ENCODE assay signal across 14 mouse cellular contexts in genomic region chr13:83458729-83459128, GRCm38 (mm10). TPM values are rescaled to one million over a fixed set of nuclear protein-coding genes. Genes with fewer than 3 reads are reported as not detected.
A peak's percentile ranks its signal among the peaks of the same experiment; 100 is the strongest.
DNase-seq lines count a peak whose midpoint lies in the region; ATAC-seq and TF ChIP-seq lines count a peak whose summit lies in the region.
"Had no signal": no experiment of that assay in that cellular context is flagged by ENCODE, and none has a peak within 500 bp of the region (broad histone marks: within the 10 kb centered on the region; RNA-seq: fewer than 3 reads in every experiment).

No protein-coding gene starts in this region.

- DNase-seq in kidney, postnatal 10 days = peak; percentile 15
- no peak for DNase-seq in kidney, adult 8-10 months
- DNase-seq in thymus, postnatal 25 days = peak; percentile 10
- no peak for DNase-seq in thymus, adult 2 months
- DNase-seq in hindbrain, embryonic 14.5 days (ENCODE audit: low spot score) = peak; percentile 31
- no peak for DNase-seq in heart, adult 8-10 months (ENCODE audit: low spot score)
- DNase-seq in frontal cortex, adult 2 months (ENCODE audit: extremely low spot score in 1 of 2, low spot score in 1 of 2) = no peak
- DNase-seq: right cerebral cortex, postnatal 14 days had no signal

- no peak for TF ChIP-seq CTCF in thymus, adult 2 months (IDR thresholded peaks at IDR 0.05; ENCODE audit: borderline replicate concordance, control insufficient read depth, extremely low read depth, insufficient read depth, low read length, poor library complexity)

- no peak for TF ChIP-seq POLR2A in thymus, adult 2 months (IDR thresholded peaks at IDR 0.05; ENCODE audit: control insufficient read depth, extremely low read depth, insufficient read depth, low read length, poor library complexity)

- H3K36me3 ChIP-seq in thymus, adult 2 months (ENCODE audit: control insufficient read depth, insufficient read depth, low read length) = no peaks in the 10 kb centered on the region
- no peaks in the 10 kb centered on the region for H3K36me3 ChIP-seq in hindbrain, embryonic 14.5 days (replicated peaks; ENCODE audit: control insufficient read depth, insufficient read depth)
- H3K36me3 ChIP-seq in neural tube, embryonic 15.5 days = no peaks in the 10 kb centered on the region
- H3K36me3 ChIP-seq: hindbrain, embryonic 15.5 days; neural tube, embryonic 13.5 days had no signal

- no peak overlapping the region for H3K4me3 ChIP-seq in thymus, adult 2 months (ENCODE audit: control insufficient read depth, insufficient read depth, low read length)
- H3K4me3 ChIP-seq in hindbrain, embryonic 14.5 days (replicated peaks; ENCODE audit: low read length) = no peak overlapping the region
- H3K4me3 ChIP-seq in neural tube, embryonic 15.5 days (replicated peaks) = no peak overlapping the region
- H3K4me3 ChIP-seq: hindbrain, embryonic 15.5 days; neural tube, embryonic 13.5 days had no signal

- no peak overlapping the region for H3K4me2 ChIP-seq in hindbrain, embryonic 14.5 days (replicated peaks)
- H3K4me2 ChIP-seq in neural tube, embryonic 15.5 days = no peak overlapping the region
- H3K4me2 ChIP-seq: hindbrain, embryonic 15.5 days; neural tube, embryonic 13.5 days had no signal

- H3K27me3 ChIP-seq in thymus, adult 2 months (ENCODE audit: control insufficient read depth, insufficient read depth, low read length) = no peaks in the 10 kb centered on the region
- no peaks in the 10 kb centered on the region for H3K27me3 ChIP-seq in hindbrain, embryonic 14.5 days (ENCODE audit: control insufficient read depth, insufficient read depth, low read length)
- no peaks in the 10 kb centered on the region for H3K27me3 ChIP-seq in neural tube, embryonic 15.5 days (replicated peaks)
- H3K27me3 ChIP-seq: hindbrain, embryonic 15.5 days; megakaryocyte, embryonic 14.5 days; neural tube, embryonic 13.5 days; Patski had no signal

- H3K9me3 ChIP-seq in hindbrain, embryonic 14.5 days (ENCODE audit: control insufficient read depth, low read length) = no peaks in the 10 kb centered on the region
- H3K9me3 ChIP-seq in neural tube, embryonic 15.5 days (replicated peaks) = no peaks in the 10 kb centered on the region
- H3K9me3 ChIP-seq: hindbrain, embryonic 15.5 days; neural tube, embryonic 13.5 days had no signal

- H3K27ac ChIP-seq in thymus, adult 2 months (ENCODE audit: control insufficient read depth, insufficient read depth, low read length) = no peak overlapping the region
- H3K27ac ChIP-seq in hindbrain, embryonic 14.5 days = no peak overlapping the region
- H3K27ac ChIP-seq in neural tube, embryonic 15.5 days (replicated peaks) = no peak overlapping the region
- H3K27ac ChIP-seq: hindbrain, embryonic 15.5 days; neural tube, embryonic 13.5 days had no signal

- H3K4me1 ChIP-seq in thymus, adult 2 months (replicated peaks; ENCODE audit: control insufficient read depth, insufficient read depth, low read length) = peaks cover 2% of the 10 kb centered on the region; the same call in 1 of the 2 replicates
- H3K4me1 ChIP-seq in hindbrain, embryonic 14.5 days (replicated peaks; ENCODE audit: control insufficient read depth, insufficient read depth, low read length) = no peaks in the 10 kb centered on the region
- H3K4me1 ChIP-seq in neural tube, embryonic 15.5 days = no peaks in the 10 kb centered on the region
- H3K4me1 ChIP-seq: hindbrain, embryonic 15.5 days; neural tube, embryonic 13.5 days had no signal

- no peak overlapping the region for H3K9ac ChIP-seq in hindbrain, embryonic 14.5 days
- no peak overlapping the region for H3K9ac ChIP-seq in neural tube, embryonic 15.5 days (replicated peaks)
- H3K9ac ChIP-seq: hindbrain, embryonic 15.5 days; neural tube, embryonic 13.5 days had no signal

- ATAC-seq in hindbrain, embryonic 14.5 days (ENCODE audit: low FRiP score) = peak; percentile 62; the same call in 1 of the 2 replicates
- peak; percentile 55; the same call in 1 of the 2 replicates for ATAC-seq in neural tube, embryonic 15.5 days (ENCODE audit: low FRiP score)
- ATAC-seq: CD4-positive, CD25-positive, alpha-beta regulatory T cell, adult 4 months; Patski had no signal

RNA-seq across cellular contexts. Expression of gene Mef2c, which starts 45.1 kb away (rescaled TPM):
- 5.2 and 7.0 TPM in 2 replicates for polyA plus RNA-seq in thymus, adult 2 months (2012; rRNA removed)
- 30.7 and 32.8 TPM in 2 replicates for polyA plus RNA-seq in hindbrain, embryonic 14.5 days (2014; fragmentation: Nextera tagmentation; extraction: Ambion mirVana)
- 29.7 and 30.8 TPM in 2 replicates for polyA plus RNA-seq in neural tube, embryonic 15.5 days (2015; fragmentation: Nextera tagmentation; extraction: Ambion mirVana)
- 10 to 100 TPM; 55.8 to 86.8 (median 66.9) TPM for total RNA-seq in heart, adult 8-10 months (2022)
- 215 and 258 TPM in 2 replicates for polyA plus RNA-seq in frontal cortex, adult 2 months (2012; rRNA removed)
- polyA plus RNA-seq: Patski had no signal

Comparison
In these comparisons a context has a peak if more than half of its experiments do, and no peak if none do; other contexts are left out.
1. DNase-seq: peak in kidney, postnatal 10 days (single experiment), thymus, postnatal 25 days (single experiment) and hindbrain, embryonic 14.5 days (single experiment); none in kidney, adult 8-10 months (0 of 2), thymus, adult 2 months (single experiment), heart, adult 8-10 months (single experiment) and frontal cortex, adult 2 months (0 of 2).